Mouse (Mus musculus): ENCODE measurements around the gene Ly9. TPM values are rescaled to one million over a fixed set of nuclear protein-coding genes. Genes with fewer than 3 reads are reported as not detected.

Gene Ly9
- polyA plus RNA-seq, 1 experiment from 2014 or later: not detected

DNA sequence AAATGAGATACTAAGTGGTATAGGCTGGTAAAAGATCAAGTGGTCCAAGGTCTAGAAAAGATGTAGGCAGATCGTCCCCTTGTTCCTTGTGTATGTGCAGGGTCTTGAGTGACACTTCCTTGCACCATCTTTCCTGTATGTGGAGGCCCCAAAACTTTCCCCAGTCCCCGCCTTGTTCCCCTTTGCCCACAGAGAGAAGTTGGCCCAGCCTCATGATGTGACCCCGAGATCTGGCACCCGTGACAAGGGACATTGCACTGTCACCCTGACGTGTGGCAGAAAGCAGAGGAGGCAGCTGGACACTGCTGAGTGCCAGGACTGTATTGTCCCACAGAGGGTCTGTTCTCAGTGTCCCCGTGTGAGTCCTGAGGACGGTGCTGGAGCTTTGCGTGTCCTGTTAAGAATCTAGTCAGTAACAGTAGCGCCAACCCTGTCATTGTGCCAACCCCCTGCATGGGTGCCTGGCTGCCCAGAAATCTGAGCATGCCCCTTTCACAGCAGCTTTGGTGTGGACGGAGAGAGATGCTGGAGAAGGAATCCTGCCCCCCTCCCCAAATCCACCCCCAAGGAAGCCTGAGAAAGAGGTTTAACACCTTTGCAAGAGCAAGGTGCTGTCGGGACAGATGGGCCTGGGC is 9.8 kb upstream of the Ly9 start:
- no peak for DNase-seq (ENCODE audit: low spot score)
- ATAC-seq (replicated peaks; ENCODE audit: low FRiP score): no peak
- H3K36me3 ChIP-seq (ENCODE audit: control insufficient read depth, insufficient read depth, low read length): no peaks in the 10 kb centered on the region
- H3K4me2 ChIP-seq (ENCODE audit: low read depth, low read length, severe bottlenecking): no peak overlapping the region
- no peak overlapping the region for H3K9ac ChIP-seq (ENCODE audit: low read length)
- no peak overlapping the region for H3K27ac ChIP-seq (ENCODE audit: low read depth, low read length)
- no peaks in the 10 kb centered on the region for H3K4me1 ChIP-seq (replicated peaks; ENCODE audit: control insufficient read depth, insufficient read depth, low read length)
- H3K4me3 ChIP-seq (ENCODE audit: low read depth, low read length): no peak overlapping the region
- 86% methylated on average over 11 of the region's 11 CpGs for WGBS
- H3K27me3 ChIP-seq (ENCODE audit: control insufficient read depth, insufficient read depth, low read length): no peaks in the 10 kb centered on the region
- no peaks in the 10 kb centered on the region for H3K9me3 ChIP-seq (ENCODE audit: control insufficient read depth, low read length)

DNA sequence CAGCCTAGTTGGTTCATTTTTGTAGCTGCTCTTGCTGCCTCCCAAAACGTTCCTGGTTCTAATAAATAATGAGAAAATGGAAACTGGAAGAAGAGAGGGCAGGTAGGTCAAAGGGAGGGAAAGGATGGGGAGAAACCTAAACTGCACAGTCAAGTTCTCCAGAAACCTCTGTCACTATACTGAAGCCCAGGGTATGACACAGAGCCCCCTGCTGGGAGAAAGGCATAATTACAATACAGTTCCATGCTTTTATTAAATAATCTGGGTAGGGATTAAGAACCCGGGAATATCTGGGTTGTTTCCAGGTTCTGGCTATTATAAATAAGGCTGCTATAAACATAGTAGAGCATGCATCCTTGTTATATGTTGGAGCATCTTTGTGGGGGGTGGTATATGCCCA is 6.8 kb upstream of the Ly9 start:
- H3K36me3 ChIP-seq (ENCODE audit: control insufficient read depth, insufficient read depth, low read length): no peaks in the 10 kb centered on the region
- H3K27me3 ChIP-seq (ENCODE audit: control insufficient read depth, insufficient read depth, low read length): no peaks in the 10 kb centered on the region
- WGBS: 59% methylated on average over 2 of the region's 2 CpGs
- no peak for DNase-seq (ENCODE audit: low spot score)
- no peak overlapping the region for H3K9ac ChIP-seq (ENCODE audit: low read length)
- no peak overlapping the region for H3K27ac ChIP-seq (ENCODE audit: low read depth, low read length)
- no peaks in the 10 kb centered on the region for H3K4me1 ChIP-seq (replicated peaks; ENCODE audit: control insufficient read depth, insufficient read depth, low read length)
- no peak overlapping the region for H3K4me3 ChIP-seq (ENCODE audit: low read depth, low read length)
- H3K9me3 ChIP-seq (ENCODE audit: control insufficient read depth, low read length): no peaks in the 10 kb centered on the region
- H3K4me2 ChIP-seq (ENCODE audit: low read depth, low read length, severe bottlenecking): no peak overlapping the region
- ATAC-seq (replicated peaks; ENCODE audit: low FRiP score): no peak

DNA sequence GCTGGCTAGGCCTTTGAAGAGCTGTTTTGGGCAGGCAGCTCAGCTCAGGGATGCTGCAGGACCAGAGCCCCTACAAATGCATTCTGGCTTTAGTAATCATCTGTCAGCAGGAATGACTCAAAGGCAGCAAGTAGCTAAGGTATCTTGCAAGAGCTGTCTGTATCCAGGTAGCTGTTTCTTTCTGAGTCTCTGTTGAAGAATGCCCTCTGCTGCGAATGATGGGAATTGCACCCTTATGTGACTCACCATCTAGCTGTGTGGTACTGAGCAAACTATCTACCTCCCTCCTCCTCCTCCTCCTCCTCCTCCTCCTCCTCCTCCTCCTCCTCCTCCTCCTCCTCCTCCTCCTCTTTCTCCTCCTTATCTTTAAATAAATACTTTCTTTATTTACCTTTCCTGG is 3.6 kb upstream of the Ly9 start:
- Histone ChIP-seq H3K27me3 (ENCODE audit: control insufficient read depth, insufficient read depth, low read length) (no peaks in the 10 kb centered on the region), H3K4me2 (ENCODE audit: low read depth, low read length, severe bottlenecking) (no peak overlapping the region), H3K9me3 (ENCODE audit: control insufficient read depth, low read length) (no peaks in the 10 kb centered on the region), H3K4me3 (ENCODE audit: low read depth, low read length) (no peak overlapping the region), H3K4me1 (replicated peaks; ENCODE audit: control insufficient read depth, insufficient read depth, low read length) (no peaks in the 10 kb centered on the region), H3K9ac (ENCODE audit: low read length) (no peak overlapping the region), H3K36me3 (ENCODE audit: control insufficient read depth, insufficient read depth, low read length) (no peaks in the 10 kb centered on the region), H3K27ac (ENCODE audit: low read depth, low read length) (no peak overlapping the region)
- 26% methylated on average over 1 of the region's 1 CpGs for WGBS
- DNase-seq (ENCODE audit: low spot score) (no peak), ATAC-seq (replicated peaks; ENCODE audit: low FRiP score) (no peak)

DNA sequence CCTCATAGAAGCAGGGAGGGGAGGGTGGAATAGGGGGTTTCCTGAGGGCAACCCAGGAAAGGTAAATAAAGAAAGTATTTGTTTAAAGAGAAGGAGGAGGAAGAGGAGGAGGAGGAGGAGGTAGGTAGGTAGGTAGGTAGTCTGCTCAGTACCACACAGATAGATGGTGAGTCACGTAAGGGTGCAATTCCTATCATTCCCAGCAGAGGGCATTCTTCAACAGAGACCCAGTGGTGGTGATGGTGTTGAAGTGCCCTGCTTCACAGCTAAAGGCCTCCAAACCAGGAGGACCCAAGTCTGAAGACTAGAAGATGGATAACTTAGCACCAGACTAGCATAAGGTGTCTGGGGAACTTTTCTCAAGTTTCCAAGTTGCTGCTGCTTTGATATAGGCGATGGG is 2.8 kb upstream of the Ly9 start:
- no peaks in the 10 kb centered on the region for H3K4me1 ChIP-seq (replicated peaks; ENCODE audit: control insufficient read depth, insufficient read depth, low read length)
- ATAC-seq (replicated peaks; ENCODE audit: low FRiP score) (no peak), DNase-seq (ENCODE audit: low spot score) (no peak)
- H3K9ac ChIP-seq (ENCODE audit: low read length): no peak overlapping the region
- no peak overlapping the region for H3K4me2 ChIP-seq (ENCODE audit: low read depth, low read length, severe bottlenecking)
- WGBS: 94% methylated on average over 2 of the region's 2 CpGs
- H3K9me3 ChIP-seq (ENCODE audit: control insufficient read depth, low read length): no peaks in the 10 kb centered on the region
- no peaks in the 10 kb centered on the region for H3K36me3 ChIP-seq (ENCODE audit: control insufficient read depth, insufficient read depth, low read length)
- H3K27me3 ChIP-seq (ENCODE audit: control insufficient read depth, insufficient read depth, low read length): no peaks in the 10 kb centered on the region
- H3K27ac ChIP-seq (ENCODE audit: low read depth, low read length): no peak overlapping the region
- H3K4me3 ChIP-seq (ENCODE audit: low read depth, low read length): no peak overlapping the region

DNA sequence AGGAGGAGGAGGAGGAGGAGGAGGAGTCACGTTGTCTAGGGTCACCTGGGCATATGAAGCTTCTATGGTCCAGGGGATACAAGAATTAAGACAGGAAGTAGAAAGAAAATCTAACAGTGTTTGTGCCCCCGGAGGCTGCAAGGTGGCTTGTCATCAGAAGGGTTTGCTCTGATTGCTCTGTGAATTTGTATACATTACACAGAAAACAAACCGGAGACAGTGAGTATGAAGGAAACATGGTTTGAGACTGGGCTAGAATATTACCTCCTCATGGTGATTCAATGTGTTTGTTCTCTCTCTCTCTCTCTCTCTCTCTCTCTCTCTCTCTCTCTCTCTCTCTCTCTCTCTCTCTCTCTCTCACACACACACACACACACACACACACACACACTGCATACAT is 554 bp downstream of the Ly9 start:
- 73% methylated on average over 3 of the region's 3 CpGs for WGBS
- Histone ChIP-seq H3K4me2 (ENCODE audit: low read depth, low read length, severe bottlenecking) (no peak overlapping the region), H3K4me1 (replicated peaks; ENCODE audit: control insufficient read depth, insufficient read depth, low read length) (no peaks in the 10 kb centered on the region), H3K4me3 (ENCODE audit: low read depth, low read length) (no peak overlapping the region), H3K9ac (ENCODE audit: low read length) (no peak overlapping the region), H3K9me3 (ENCODE audit: control insufficient read depth, low read length) (no peaks in the 10 kb centered on the region), H3K36me3 (ENCODE audit: control insufficient read depth, insufficient read depth, low read length) (no peaks in the 10 kb centered on the region), H3K27me3 (ENCODE audit: control insufficient read depth, insufficient read depth, low read length) (no peaks in the 10 kb centered on the region), H3K27ac (ENCODE audit: low read depth, low read length) (no peak overlapping the region)
- no peak for DNase-seq (ENCODE audit: low spot score)
- ATAC-seq (replicated peaks; ENCODE audit: low FRiP score): no peak

DNA sequence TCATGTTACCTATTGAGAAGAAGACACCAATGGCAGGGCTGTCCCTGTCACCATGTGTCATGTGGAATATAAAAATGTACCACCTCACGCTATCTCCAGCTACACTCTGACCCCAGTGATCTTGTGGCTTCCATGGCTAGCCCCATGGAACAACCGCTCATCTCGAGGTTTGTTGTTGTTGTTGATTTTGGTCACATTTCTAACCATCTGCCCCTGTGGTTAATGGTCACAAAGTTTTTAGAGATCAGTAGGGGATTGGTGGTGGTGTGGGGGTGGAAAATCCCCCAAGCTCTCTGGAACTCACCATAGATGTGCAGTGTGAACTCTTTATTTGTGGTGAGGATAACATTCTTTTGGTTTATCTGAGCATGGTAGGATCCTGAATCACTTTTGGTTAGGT is 2.5 kb downstream of the Ly9 start:
- no peaks in the 10 kb centered on the region for H3K9me3 ChIP-seq (ENCODE audit: control insufficient read depth, low read length)
- H3K27ac ChIP-seq (ENCODE audit: low read depth, low read length): no peak overlapping the region
- WGBS: 86% methylated on average over 3 of the region's 3 CpGs
- no peaks in the 10 kb centered on the region for H3K27me3 ChIP-seq (ENCODE audit: control insufficient read depth, insufficient read depth, low read length)
- no peak for ATAC-seq (replicated peaks; ENCODE audit: low FRiP score)
- H3K4me2 ChIP-seq (ENCODE audit: low read depth, low read length, severe bottlenecking): no peak overlapping the region
- H3K36me3 ChIP-seq (ENCODE audit: control insufficient read depth, insufficient read depth, low read length): no peaks in the 10 kb centered on the region
- no peak for DNase-seq (ENCODE audit: low spot score)
- H3K4me3 ChIP-seq (ENCODE audit: low read depth, low read length): no peak overlapping the region
- H3K4me1 ChIP-seq (replicated peaks; ENCODE audit: control insufficient read depth, insufficient read depth, low read length): no peaks in the 10 kb centered on the region
- no peak overlapping the region for H3K9ac ChIP-seq (ENCODE audit: low read length)

DNA sequence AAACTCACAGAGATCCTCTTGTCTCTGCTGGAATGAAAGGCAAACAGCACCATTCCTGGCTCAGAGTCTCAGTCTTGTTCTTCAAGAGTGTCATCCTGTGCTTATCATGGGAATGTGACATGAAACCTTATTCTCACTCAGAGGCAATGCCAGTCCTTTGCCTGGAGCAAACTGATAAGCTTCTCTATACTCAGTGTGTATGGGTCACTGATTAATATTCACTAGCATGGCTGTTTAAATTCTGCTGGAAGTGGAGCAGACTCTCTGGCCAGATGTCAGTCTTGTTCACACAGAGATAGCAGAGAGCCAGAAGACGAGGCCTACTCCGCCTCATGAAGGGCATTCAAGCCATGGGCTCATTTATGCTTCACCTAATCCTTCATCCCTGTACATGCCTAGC is 22.6 kb downstream of the Ly9 start:
- DNase-seq (ENCODE audit: low spot score) (no peak), ATAC-seq (replicated peaks; ENCODE audit: low FRiP score) (no peak)
- Histone ChIP-seq H3K4me3 (ENCODE audit: low read depth, low read length) (no peak overlapping the region), H3K9ac (ENCODE audit: low read length) (no peak overlapping the region), H3K4me1 (replicated peaks; ENCODE audit: control insufficient read depth, insufficient read depth, low read length) (no peaks in the 10 kb centered on the region), H3K36me3 (ENCODE audit: control insufficient read depth, insufficient read depth, low read length) (no peaks in the 10 kb centered on the region), H3K27ac (ENCODE audit: low read depth, low read length) (no peak overlapping the region), H3K4me2 (ENCODE audit: low read depth, low read length, severe bottlenecking) (no peak overlapping the region), H3K27me3 (ENCODE audit: control insufficient read depth, insufficient read depth, low read length) (no peaks in the 10 kb centered on the region), H3K9me3 (ENCODE audit: control insufficient read depth, low read length) (no peaks in the 10 kb centered on the region)
- WGBS: 90% methylated on average over 2 of the region's 2 CpGs

DNA sequence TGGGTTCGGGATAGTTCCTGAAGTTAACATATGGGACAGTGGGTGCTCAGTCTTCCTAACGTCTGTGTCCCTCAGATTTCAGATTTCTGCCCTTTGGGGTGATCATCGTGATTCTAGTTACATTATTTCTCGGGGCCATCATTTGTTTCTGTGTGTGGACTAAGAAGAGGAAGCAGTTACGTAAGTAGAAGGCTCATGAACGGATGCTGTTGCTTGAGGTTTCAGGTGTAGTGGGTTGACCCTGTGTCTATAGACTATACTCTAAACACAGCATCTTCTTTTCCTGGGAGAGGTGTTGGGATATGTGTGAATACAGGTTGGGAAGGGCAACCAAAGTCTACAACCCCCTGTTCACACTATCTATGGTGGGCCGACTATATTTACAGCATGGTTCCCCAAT is 30.0 kb downstream of the Ly9 start:
- H3K27me3 ChIP-seq (ENCODE audit: control insufficient read depth, insufficient read depth, low read length): no peaks in the 10 kb centered on the region
- no peak overlapping the region for H3K27ac ChIP-seq (ENCODE audit: low read depth, low read length)
- no peak overlapping the region for H3K4me2 ChIP-seq (ENCODE audit: low read depth, low read length, severe bottlenecking)
- no peaks in the 10 kb centered on the region for H3K36me3 ChIP-seq (ENCODE audit: control insufficient read depth, insufficient read depth, low read length)
- H3K4me1 ChIP-seq (replicated peaks; ENCODE audit: control insufficient read depth, insufficient read depth, low read length): no peaks in the 10 kb centered on the region
- 85% methylated on average over 7 of the region's 7 CpGs for WGBS
- H3K4me3 ChIP-seq (ENCODE audit: low read depth, low read length): no peak overlapping the region
- H3K9me3 ChIP-seq (ENCODE audit: control insufficient read depth, low read length): no peaks in the 10 kb centered on the region
- no peak overlapping the region for H3K9ac ChIP-seq (ENCODE audit: low read length)
- DNase-seq (ENCODE audit: low spot score) (no peak), ATAC-seq (replicated peaks; ENCODE audit: low FRiP score) (no peak)

DNA sequence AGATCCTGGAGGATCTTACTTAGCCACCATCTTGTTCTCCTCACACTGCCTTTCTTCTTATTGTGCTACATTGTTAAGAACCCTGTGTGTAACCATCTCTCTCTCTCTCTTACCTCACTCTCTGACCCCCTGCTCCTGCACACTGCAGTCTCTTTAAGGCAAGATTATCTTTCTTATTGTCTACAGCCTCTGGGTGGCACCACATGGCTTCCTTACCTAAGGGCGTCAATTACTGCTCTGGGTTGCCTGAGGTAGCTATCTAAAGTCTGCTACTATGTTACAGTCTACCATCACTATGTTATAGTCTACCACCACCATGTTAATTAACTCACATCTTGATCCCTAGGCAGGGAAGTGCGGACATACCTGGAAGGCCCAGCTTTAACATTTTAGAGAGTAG is 38.8 kb downstream of the Ly9 start:
- Histone ChIP-seq H3K36me3 (ENCODE audit: control insufficient read depth, insufficient read depth, low read length) (no peaks in the 10 kb centered on the region), H3K27ac (ENCODE audit: low read depth, low read length) (no peak overlapping the region), H3K9me3 (ENCODE audit: control insufficient read depth, low read length) (no peaks in the 10 kb centered on the region), H3K4me3 (ENCODE audit: low read depth, low read length) (no peak overlapping the region), H3K4me1 (replicated peaks; ENCODE audit: control insufficient read depth, insufficient read depth, low read length) (no peaks in the 10 kb centered on the region), H3K9ac (ENCODE audit: low read length) (no peak overlapping the region), H3K27me3 (ENCODE audit: control insufficient read depth, insufficient read depth, low read length) (no peaks in the 10 kb centered on the region), H3K4me2 (ENCODE audit: low read depth, low read length, severe bottlenecking) (no peak overlapping the region)
- DNase-seq (ENCODE audit: low spot score) (no peak), ATAC-seq (replicated peaks; ENCODE audit: low FRiP score) (no peak)
- WGBS: 57% methylated on average over 2 of the region's 2 CpGs
